Mouse (Mus musculus) G1E (cell line): ENCODE data around the gene Zcchc8. TPM values are rescaled to one million over a fixed set of nuclear protein-coding genes. Genes with fewer than 3 reads are reported as not detected.

Source experiments
- ATAC-seq: 2 replicates; pipeline ENCODE4 v1.8.0; 2016; ENCODE audit warnings: mild to moderate bottlenecking; ENCODE audit not compliant: insufficient number of reproducible peaks, poor library complexity, low FRiP score, severe bottlenecking; ENCODE audit errors: extremely low read depth
- DNase-seq: peaks from one replicate; pipeline ENCODE4 v3.0.0; 2012; ENCODE audit warnings: low spot score
- H3K27me3 ChIP-seq: 2 replicates; pipeline ENCODE4 v1.6.1; 2012; ENCODE audit warnings: mild to moderate bottlenecking, low read length, inconsistent platforms; ENCODE audit not compliant: insufficient read depth
- H3K36me3 ChIP-seq: replicated peaks from 2 replicates; pipeline ENCODE3; 2012; ENCODE audit warnings: mild to moderate bottlenecking, inconsistent platforms
- H3K4me1 ChIP-seq: 2 replicates; pipeline ENCODE4 v1.6.1; 2012; ENCODE audit warnings: low read depth, low read length, inconsistent platforms, mixed read lengths; ENCODE audit not compliant: insufficient read depth
- H3K4me3 ChIP-seq: 2 replicates; pipeline ENCODE4 v1.5.1; 2012; ENCODE audit warnings: low read depth, mild to moderate bottlenecking, inconsistent platforms, low read length, moderate library complexity, mixed read lengths
- H3K9me3 ChIP-seq: replicated peaks from 2 replicates; pipeline ENCODE4 v1.6.1; 2012; ENCODE audit warnings: inconsistent platforms
- CTCF ChIP-seq: IDR thresholded peaks from 2 replicates; pipeline ENCODE4 v1.5.1; 2012; ENCODE audit warnings: low read depth, low read length, inconsistent platforms, mixed read lengths
- GATA1 ChIP-seq: IDR thresholded peaks from 2 replicates; pipeline ENCODE4 v1.6.1; 2012; ENCODE audit warnings: borderline replicate concordance, low read length, inconsistent platforms, mixed read lengths
- GATA2 ChIP-seq: IDR thresholded peaks from 2 replicates; pipeline ENCODE4 v1.6.1; 2012; ENCODE audit warnings: low read depth, low read length, inconsistent platforms, borderline replicate concordance
- POLR2AphosphoS5 ChIP-seq: IDR thresholded peaks from 2 replicates; pipeline ENCODE4 v1.6.1; 2012; ENCODE audit warnings: low read depth, low read length, inconsistent platforms; ENCODE audit not compliant: insufficient replicate concordance
- TAL1 ChIP-seq: conservative IDR thresholded peaks from 2 replicates; pipeline ENCODE4 v1.6.1; 2012; ENCODE audit warnings: low read depth, low read length, inconsistent platforms, mixed read lengths
- polyA plus RNA-seq: library from polyadenylated mRNA; stranded (reverse); fragments of >175 nt; gene quantifications from 2 replicates; pipeline ENCODE4 v1.2.3, GENCODE M21; 2012
- total RNA-seq, 2 experiments: library from RNA; stranded (forward) in 1 of 2; stranded (reverse) in 1 of 2; fragments of 200-1000 nt in 1 of 2; fragments of >200 nt in 1 of 2; fragmentation: Nextera tagmentation in 1 of 2; gene quantifications; 2 replicates each; pipeline ENCODE4 v1.2.3; 2014 to 2017

Zcchc8 gene
- total and polyA plus RNA-seq, 3 experiments, result 41.4 to 79.4 (median 68.2) TPM

DNA sequence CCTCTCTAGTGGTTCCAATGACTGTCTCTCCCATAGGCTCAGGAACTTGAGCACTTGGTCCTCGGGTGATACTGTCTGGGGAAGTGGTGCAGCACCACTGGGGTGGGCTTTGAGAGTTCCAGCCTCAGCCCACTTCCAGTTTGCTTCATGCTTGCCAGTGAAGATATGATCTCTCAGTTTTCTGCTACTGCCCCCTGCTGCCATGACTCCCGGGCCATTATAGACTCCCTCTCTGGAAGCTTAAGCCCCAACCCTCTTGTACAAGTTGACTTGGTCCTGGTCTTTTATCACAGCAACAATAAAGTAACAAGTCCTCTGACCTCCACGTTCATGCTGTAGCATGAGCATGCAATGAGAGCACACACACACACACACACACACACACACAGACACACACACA, 41.8 kb downstream of the Zcchc8 start:
- no peak for DNase-seq
- H3K27me3 ChIP-seq, result no peaks in the 10 kb centered on the region
- ATAC-seq, result no peak
- H3K36me3 ChIP-seq, result peaks cover 17% of the 10 kb centered on the region
- H3K4me1 ChIP-seq, result peaks cover 16% of the 10 kb centered on the region
- H3K9me3 ChIP-seq, result no peaks in the 10 kb centered on the region
- TF ChIP-seq CTCF (no peak), POLR2AphosphoS5 (no peak), GATA2 (no peak), TAL1 (no peak), GATA1 (no peak)
- H3K4me3 ChIP-seq, result no peak overlapping the region

DNA sequence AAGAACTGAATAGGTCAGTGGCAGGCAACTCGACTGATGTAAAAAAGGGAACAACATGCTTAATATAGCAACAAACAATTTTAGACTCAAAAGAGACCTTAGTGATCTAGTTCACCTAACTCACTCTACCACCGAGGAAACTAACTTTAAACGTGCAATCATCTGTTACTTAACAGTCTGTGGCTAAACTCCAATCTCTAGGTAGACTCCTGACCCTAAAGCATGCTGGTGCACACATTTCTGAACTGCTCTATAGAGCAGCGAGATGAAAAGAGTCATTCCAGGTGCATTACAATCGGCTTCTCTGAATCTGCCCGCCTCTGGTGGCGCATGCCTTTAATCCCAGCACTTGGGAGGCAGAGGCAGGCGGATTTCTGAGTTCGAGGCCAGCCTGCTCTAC, 45.2 kb downstream of the Zcchc8 start:
- ATAC-seq (no peak), DNase-seq (no peak)
- Histone ChIP-seq H3K27me3 (no peaks in the 10 kb centered on the region), H3K4me1 (peaks cover 14% of the 10 kb centered on the region), H3K4me3 (no peak overlapping the region), H3K9me3 (no peaks in the 10 kb centered on the region), H3K36me3 (peaks cover 24% of the 10 kb centered on the region)
- TF ChIP-seq CTCF, result no peak
- TF ChIP-seq GATA1, result no peak
- TF ChIP-seq TAL1, result no peak
- TF ChIP-seq GATA2, result no peak
- TF ChIP-seq POLR2AphosphoS5, result no peak

DNA sequence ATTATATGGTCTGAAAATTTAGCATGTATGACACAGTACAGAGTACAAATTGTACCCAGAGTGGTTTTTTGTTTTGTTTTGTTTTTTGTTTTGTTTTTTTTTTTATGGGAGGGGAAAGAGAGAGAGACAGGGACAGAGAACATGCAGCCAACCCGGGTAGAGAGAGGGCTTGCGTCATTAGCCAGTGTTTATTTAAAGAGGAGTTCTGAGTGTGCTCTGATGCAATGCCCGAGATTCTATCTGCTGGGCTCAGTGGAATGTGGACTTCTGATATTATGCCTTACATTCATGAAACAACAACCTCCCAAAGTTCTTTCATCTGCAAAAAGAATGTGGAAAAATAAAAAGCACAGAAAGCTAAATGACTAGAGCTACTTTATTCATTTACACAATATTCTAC, 45.7 kb downstream of the Zcchc8 start:
- no peak for ATAC-seq
- H3K4me1 ChIP-seq, result peaks cover 19% of the 10 kb centered on the region

DNA sequence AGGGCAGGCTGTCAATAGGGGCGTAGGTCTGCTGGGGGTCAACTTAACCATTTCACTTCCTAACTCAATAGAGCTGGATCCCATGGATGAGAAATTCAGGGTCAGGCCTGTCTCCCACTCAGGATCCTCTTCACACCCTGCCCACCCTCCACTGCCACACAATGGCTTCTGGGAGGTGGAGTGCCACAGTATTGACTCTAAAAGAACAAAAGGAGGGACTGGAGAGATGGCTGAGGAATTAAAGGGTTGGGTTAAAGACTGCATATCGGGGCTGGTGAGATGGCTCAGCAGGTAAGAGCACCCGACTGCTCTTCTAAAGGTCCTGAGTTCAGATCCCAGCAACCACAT, 49.5 kb downstream of the Zcchc8 start:
- H3K9me3 ChIP-seq, result no peaks in the 10 kb centered on the region
- TF ChIP-seq TAL1 (no peak), GATA2 (no peak), POLR2AphosphoS5 (no peak), CTCF (no peak), GATA1 (no peak)
- no peak for DNase-seq
- no peak overlapping the region for H3K4me3 ChIP-seq
- no peak for ATAC-seq
- H3K4me1 ChIP-seq, result peaks cover 35% of the 10 kb centered on the region
- peaks cover 26% of the 10 kb centered on the region for H3K36me3 ChIP-seq
- no peaks in the 10 kb centered on the region for H3K27me3 ChIP-seq

More for the DNA sequence above, 45.7 kb downstream of the Zcchc8 start:
- DNase-seq, result no peak
- H3K9me3 ChIP-seq, result no peaks in the 10 kb centered on the region
- TF ChIP-seq GATA2 (no peak), CTCF (no peak)
- H3K27me3 ChIP-seq, result no peaks in the 10 kb centered on the region
- no peak overlapping the region for H3K4me3 ChIP-seq
- H3K36me3 ChIP-seq, result peaks cover 22% of the 10 kb centered on the region

DNA sequence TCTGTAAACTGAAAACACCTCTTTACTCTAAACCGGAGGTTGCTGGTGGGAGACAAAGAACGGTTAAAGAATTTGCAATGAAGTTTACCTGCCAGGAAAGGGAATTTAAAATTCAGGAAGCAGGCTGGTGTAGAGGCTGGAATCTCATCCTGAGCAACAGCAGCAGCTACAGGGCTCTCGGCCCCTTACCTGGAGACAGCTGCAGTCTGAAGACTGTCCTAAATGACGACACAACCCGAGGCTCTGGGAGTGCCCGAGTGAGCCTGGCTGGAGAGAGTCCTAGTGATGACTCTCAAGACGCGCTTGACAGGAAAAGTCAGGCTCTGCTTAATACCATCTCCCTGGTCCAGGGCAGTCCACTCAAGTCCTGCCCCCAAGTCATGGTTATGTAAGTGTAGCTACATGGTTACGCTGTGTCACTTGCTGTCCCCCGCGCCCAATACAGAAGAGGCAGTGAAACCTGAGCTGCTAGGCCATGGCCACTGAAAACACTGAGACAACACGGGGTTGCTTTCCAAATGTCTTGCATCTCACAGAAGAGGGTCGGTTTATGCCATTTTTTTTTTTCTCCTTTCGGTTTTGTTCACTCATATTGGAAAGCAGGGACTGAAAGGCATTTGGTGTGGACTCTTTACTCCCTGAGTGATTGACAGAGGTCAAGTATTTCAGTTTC, 50.0 kb downstream of the Zcchc8 start:
- no peaks in the 10 kb centered on the region for H3K27me3 ChIP-seq
- DNase-seq, result no peak
- H3K9me3 ChIP-seq, result no peaks in the 10 kb centered on the region
- H3K36me3 ChIP-seq, result peaks cover 27% of the 10 kb centered on the region
- H3K4me1 ChIP-seq, result peaks cover 36% of the 10 kb centered on the region
- peak overlapping the region; percentile 42; the same call in 1 of the 2 replicates for H3K4me3 ChIP-seq
- TF ChIP-seq TAL1 (no peak), CTCF (no peak), GATA1 (no peak), POLR2AphosphoS5 (no peak), GATA2 (no peak)
- 0 out of 2 replicates have a peak, but pooled peaks have one; percentile 15 for ATAC-seq

DNA sequence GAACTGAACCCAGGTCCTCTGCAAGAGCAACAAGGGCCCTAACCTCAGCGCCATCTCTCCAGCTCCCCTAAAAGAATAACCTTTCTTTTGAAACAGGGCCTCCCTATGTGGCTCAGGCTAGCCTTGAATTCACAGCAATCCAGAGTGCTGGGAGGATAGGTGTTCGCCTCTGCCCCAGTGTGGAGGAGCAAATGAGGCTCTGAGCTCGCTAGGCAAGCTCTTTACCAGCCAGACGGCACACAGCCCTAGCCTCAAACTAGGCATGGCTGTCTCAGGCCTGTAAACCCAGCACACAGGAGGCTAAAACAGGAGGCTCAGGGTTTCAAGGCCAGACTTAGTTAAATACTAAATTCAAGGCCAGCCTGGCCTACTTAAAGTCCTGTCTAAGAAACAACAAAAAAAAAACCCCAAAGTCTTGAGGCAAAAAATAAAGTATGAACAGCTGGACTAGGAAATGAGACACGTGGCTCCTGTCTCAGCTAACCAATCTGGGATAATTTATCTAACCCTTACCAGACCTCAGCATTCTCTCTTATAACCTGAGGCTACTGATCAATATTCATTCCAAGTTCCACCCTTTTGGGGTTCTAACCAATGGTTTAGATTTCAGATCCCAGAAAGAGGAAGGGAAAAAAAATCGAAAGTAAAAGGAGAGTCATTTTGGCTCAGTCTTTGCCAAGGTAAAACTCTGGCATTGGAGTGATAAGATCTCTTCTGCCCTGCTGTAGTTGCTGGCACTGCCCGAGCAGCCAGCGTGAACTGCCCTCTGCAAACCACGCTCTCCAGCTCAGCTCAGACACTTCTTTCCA, 50.7 kb downstream of the Zcchc8 start:
- Histone ChIP-seq H3K36me3 (peaks cover 28% of the 10 kb centered on the region), H3K9me3 (no peaks in the 10 kb centered on the region), H3K4me1 (peaks cover 38% of the 10 kb centered on the region), H3K27me3 (no peaks in the 10 kb centered on the region), H3K4me3 (peak overlapping the region; percentile 42; the same call in 1 of the 2 replicates)
- ATAC-seq (no peak), DNase-seq (no peak)
- TF ChIP-seq GATA2 (no peak), TAL1 (no peak), GATA1 (no peak), POLR2AphosphoS5 (no peak), CTCF (no peak)
